Mouse (Mus musculus): ENCODE results near the gene Parvb. TPM values are rescaled to one million over a fixed set of nuclear protein-coding genes. Genes with fewer than 3 reads are reported as not detected.
"Not testable (repeated sequence)": the region's sequence is repeated elsewhere in the genome, so short reads cannot be mapped to it uniquely, and the experiment has no call there.

The Parvb gene
- polyA plus RNA-seq, 1 experiment from 2014 or later = 5.4 TPM

DNA sequence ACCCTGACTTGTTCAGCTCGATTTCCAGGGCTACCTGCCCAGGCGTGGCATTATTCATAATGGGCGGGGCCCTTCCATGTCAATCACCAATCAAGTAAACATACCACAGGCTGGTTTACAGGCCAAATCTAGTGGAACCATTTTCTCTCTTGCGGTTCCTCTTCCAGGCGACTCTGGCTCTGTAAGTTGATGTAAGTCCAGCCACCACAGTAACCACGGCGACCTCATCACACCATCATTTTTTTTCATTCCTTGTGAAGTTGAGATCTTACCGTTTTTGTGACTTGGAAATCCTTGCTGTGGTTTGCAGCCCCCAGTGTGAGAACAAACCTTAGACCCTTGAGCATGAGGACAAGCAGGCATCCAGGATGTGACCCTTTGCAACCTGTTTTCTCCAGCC, 48.5 kb downstream of the Parvb start:
- WGBS = 71% methylated on average over 8 of the region's 8 CpGs
- DNase-seq = no peak
- no peaks in the 10 kb centered on the region for H3K27me3 ChIP-seq (ENCODE audit: insufficient read depth, low read length)
- H3K4me1 ChIP-seq (ENCODE audit: insufficient read depth) = no peaks in the 10 kb centered on the region
- H3K9ac ChIP-seq = no peak overlapping the region
- no peaks in the 10 kb centered on the region for H3K36me3 ChIP-seq (ENCODE audit: insufficient read depth)
- no peak for ATAC-seq (ENCODE audit: insufficient read depth)
- no peaks in the 10 kb centered on the region for H3K9me3 ChIP-seq (ENCODE audit: low read depth, low read length)
- H3K4me3 ChIP-seq (ENCODE audit: low read depth, low read length) = no peak overlapping the region
- no peak overlapping the region for H3K4me2 ChIP-seq
- TF ChIP-seq CTCF (IDR thresholded peaks at IDR 0.05; ENCODE audit: low read depth) = no peak
- no peak overlapping the region for H3K27ac ChIP-seq (ENCODE audit: low read depth)

DNA sequence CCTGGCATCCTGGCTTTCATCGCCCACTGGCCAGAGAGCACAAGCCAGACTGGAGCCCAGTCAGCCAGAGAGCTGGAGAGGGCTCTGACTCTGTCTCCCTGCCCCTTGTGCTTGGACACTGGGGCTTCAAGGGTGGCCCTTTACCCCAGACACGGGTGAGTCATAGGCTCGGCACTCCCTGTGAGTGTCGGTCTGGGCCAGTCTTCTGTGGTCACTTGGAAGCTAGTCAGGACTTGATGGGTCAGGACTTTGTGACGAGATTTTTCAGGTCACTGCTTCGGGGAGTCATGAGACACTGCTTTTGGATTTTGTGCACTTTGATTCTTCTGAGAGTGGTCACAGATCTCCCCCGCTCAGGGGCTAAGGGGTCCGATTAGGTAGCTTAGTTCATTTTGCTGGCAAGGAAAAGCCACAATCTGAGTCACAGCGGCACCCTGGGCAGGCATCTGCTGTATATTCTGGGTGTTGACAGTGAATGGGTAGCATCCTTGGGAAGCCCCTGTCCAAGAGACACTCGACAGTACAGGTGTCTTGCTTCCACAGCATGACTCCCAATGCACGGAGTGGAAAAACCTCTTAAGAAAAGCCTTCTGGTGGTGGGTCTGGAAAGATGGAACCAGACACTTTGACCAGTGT, 49.0 kb downstream of the Parvb start:
- no peak overlapping the region for H3K4me3 ChIP-seq (ENCODE audit: low read depth, low read length)
- H3K9me3 ChIP-seq (ENCODE audit: low read depth, low read length) = no peaks in the 10 kb centered on the region
- 81% methylated on average over 11 of the region's 11 CpGs for WGBS
- H3K27me3 ChIP-seq (ENCODE audit: insufficient read depth, low read length) = no peaks in the 10 kb centered on the region
- H3K36me3 ChIP-seq (ENCODE audit: insufficient read depth) = no peaks in the 10 kb centered on the region
- H3K9ac ChIP-seq = no peak overlapping the region
- TF ChIP-seq CTCF (IDR thresholded peaks at IDR 0.05; ENCODE audit: low read depth) = no peak
- no peak overlapping the region for H3K4me2 ChIP-seq
- no peaks in the 10 kb centered on the region for H3K4me1 ChIP-seq (ENCODE audit: insufficient read depth)
- ATAC-seq (ENCODE audit: insufficient read depth) = no peak
- no peak for DNase-seq
- no peak overlapping the region for H3K27ac ChIP-seq (ENCODE audit: low read depth)

DNA sequence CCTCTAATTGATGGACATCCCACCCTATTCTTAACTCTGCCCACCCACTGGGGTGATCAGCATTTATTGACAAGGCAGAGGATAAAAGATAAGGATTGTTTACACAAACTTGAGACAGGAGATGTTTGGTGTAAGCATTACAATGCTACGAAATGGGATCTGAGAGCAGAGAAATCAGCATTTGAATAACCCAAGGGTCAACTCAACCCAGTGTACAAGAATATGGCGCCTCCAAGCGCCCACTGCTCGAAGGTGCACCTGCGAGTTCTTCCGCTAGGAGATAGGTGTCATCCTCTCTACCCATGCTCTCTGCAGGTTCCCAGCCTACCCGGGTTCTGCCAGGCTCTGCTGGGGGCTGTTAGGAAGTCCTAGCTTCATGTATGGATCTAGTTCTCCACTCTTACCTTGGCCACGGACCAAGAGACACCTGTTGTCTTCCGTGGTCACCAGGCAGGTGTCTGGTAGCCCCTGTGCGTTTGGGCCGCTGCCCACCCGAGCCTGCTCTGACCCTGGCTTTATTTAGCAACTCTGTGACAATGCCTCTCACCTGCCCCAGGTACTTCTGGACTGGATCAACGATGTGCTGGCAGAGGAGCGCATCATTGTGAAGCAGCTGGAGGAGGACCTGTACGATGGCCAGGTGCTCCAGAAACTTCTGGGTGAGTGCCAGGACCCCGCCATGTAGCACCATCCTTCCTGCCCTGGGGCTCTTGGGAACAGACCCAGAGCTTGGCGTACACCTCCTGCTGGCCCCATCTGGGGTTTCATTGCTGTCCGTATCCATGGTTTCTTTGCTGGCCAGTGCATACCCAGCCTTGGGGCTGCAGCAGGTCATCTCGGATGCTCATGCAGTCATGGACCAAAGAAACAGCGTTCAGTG, 50.6 kb downstream of the Parvb start:
- no peak overlapping the region for H3K9ac ChIP-seq
- no peak overlapping the region for H3K4me3 ChIP-seq (ENCODE audit: low read depth, low read length)
- no peak for DNase-seq
- H3K36me3 ChIP-seq (ENCODE audit: insufficient read depth) = no peaks in the 10 kb centered on the region
- no peaks in the 10 kb centered on the region for H3K9me3 ChIP-seq (ENCODE audit: low read depth, low read length)
- WGBS = 67% methylated on average over 20 of the region's 20 CpGs
- no peak for ATAC-seq (ENCODE audit: insufficient read depth)
- H3K4me2 ChIP-seq = no peak overlapping the region
- no peaks in the 10 kb centered on the region for H3K4me1 ChIP-seq (ENCODE audit: insufficient read depth)
- no peak overlapping the region for H3K27ac ChIP-seq (ENCODE audit: low read depth)
- no peak for TF ChIP-seq CTCF (IDR thresholded peaks at IDR 0.05; ENCODE audit: low read depth)
- H3K27me3 ChIP-seq (ENCODE audit: insufficient read depth, low read length) = no peaks in the 10 kb centered on the region

DNA sequence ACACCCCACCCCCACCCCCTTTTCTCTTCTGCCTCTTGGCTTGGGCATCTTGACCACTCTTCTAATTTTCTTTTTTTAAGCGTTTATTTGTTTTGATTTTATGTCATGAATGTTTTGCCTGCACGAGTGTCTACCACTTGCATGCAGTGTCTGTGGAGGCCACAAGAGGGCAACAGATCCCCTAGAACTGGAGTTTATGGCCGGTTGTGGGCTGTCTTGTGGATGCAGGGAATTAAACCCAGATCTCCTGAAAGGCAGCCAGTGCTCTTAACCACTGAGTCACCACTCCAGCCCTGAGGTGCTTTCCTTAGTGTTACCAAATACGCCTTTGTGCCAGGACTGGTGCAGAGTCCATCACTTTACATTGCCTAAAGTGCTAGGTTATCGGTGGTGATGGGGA, 52.2 kb downstream of the Parvb start:
- DNase-seq = peak; percentile 59
- peak; percentile 79 for TF ChIP-seq CTCF (IDR thresholded peaks at IDR 0.05; ENCODE audit: low read depth)
- Histone ChIP-seq H3K36me3 (ENCODE audit: insufficient read depth) (no peaks in the 10 kb centered on the region), H3K4me2 (no peak overlapping the region), H3K4me3 (ENCODE audit: low read depth, low read length) (no peak overlapping the region), H3K9me3 (ENCODE audit: low read depth, low read length) (no peaks in the 10 kb centered on the region), H3K4me1 (ENCODE audit: insufficient read depth) (no peaks in the 10 kb centered on the region), H3K27ac (ENCODE audit: low read depth) (no peak overlapping the region), H3K27me3 (ENCODE audit: insufficient read depth, low read length) (no peaks in the 10 kb centered on the region), H3K9ac (no peak overlapping the region)
- 63% methylated on average over 5 of the region's 5 CpGs for WGBS
- no peak for ATAC-seq (ENCODE audit: insufficient read depth)

DNA sequence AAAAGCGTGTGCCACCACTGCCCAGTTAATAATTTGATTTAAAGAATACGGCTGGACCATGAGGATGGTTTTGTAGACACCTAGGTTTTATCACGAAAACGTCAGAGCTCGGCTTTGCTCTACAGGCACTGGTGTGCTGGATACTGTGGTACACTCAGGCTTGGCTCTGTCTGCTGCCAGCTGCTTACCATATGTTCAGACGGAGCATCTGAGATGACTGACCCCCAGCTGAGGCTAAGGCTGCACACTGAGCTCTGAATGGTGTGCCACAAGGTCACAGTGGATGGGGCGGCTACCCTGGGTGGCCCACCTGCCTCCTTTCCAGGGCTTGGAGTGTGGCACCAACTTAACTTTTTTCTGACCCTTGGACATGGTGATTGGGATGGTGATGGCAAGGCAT, 53.6 kb downstream of the Parvb start:
- no peaks in the 10 kb centered on the region for H3K36me3 ChIP-seq (ENCODE audit: insufficient read depth)

DNA sequence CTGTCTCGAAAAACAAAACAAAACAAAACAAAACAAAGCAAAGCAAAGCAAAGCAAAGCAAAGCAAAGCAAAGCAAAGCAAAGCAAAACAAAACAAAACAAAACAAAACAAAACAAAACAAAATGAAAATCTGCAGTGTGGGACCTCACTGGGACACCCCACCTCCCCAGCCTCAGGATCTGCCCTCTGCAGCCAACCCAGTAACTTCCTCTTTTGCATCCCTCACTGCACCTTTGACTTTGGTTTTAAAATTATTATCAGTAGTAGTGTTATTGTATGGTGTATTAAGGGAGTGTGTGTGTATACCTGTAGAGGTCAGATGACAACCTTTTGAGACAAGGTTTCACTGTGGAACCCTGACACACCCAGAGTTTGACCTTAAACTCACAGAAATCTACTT, 57.1 kb downstream of the Parvb start:
- 93% methylated on average over 1 of the region's 1 CpGs for WGBS
- not testable (repeated sequence) for H3K36me3 ChIP-seq (ENCODE audit: insufficient read depth)

More for the DNA sequence above, 53.6 kb downstream of the Parvb start:
- no peaks in the 10 kb centered on the region for H3K27me3 ChIP-seq (ENCODE audit: insufficient read depth, low read length)
- no peak overlapping the region for H3K4me2 ChIP-seq
- DNase-seq (no peak), ATAC-seq (ENCODE audit: insufficient read depth) (no peak)
- no peak overlapping the region for H3K27ac ChIP-seq (ENCODE audit: low read depth)
- no peaks in the 10 kb centered on the region for H3K4me1 ChIP-seq (ENCODE audit: insufficient read depth)
- WGBS = 79% methylated on average over 7 of the region's 7 CpGs
- H3K4me3 ChIP-seq (ENCODE audit: low read depth, low read length) = no peak overlapping the region
- H3K9ac ChIP-seq = no peak overlapping the region
- TF ChIP-seq CTCF (IDR thresholded peaks at IDR 0.05; ENCODE audit: low read depth) = no peak
- H3K9me3 ChIP-seq (ENCODE audit: low read depth, low read length) = no peaks in the 10 kb centered on the region

DNA sequence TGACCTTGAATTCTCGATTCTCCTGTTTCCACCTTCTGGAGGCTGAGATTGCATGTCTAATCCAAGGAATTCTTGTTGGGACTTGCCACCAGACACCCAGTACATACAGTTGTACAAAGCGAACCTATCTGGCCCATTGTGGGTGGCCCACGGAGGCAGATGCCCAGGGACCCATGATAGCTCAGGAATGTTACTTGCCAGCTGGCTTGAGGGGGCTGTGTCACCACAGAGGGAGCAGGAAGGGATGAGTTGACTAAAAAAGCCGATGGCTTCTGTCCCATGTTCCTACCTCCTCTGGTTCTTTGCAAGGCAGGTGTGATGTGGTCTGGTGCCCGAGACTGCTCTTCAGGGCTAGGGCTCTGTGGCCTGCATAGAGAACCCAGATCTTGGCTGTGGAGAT, 59.3 kb downstream of the Parvb start:
- Histone ChIP-seq H3K9ac (no peak overlapping the region), H3K36me3 (ENCODE audit: insufficient read depth) (no peaks in the 10 kb centered on the region), H3K4me3 (ENCODE audit: low read depth, low read length) (no peak overlapping the region), H3K4me2 (no peak overlapping the region), H3K27me3 (ENCODE audit: insufficient read depth, low read length) (no peaks in the 10 kb centered on the region), H3K4me1 (ENCODE audit: insufficient read depth) (no peaks in the 10 kb centered on the region), H3K9me3 (ENCODE audit: low read depth, low read length) (no peaks in the 10 kb centered on the region), H3K27ac (ENCODE audit: low read depth) (no peak overlapping the region)
- DNase-seq = no peak
- no peak for ATAC-seq (ENCODE audit: insufficient read depth)
- 83% methylated on average over 5 of the region's 5 CpGs for WGBS
- TF ChIP-seq CTCF (IDR thresholded peaks at IDR 0.05; ENCODE audit: low read depth) = no peak

More for the DNA sequence above, 57.1 kb downstream of the Parvb start:
- not testable (repeated sequence) for H3K4me3 ChIP-seq (ENCODE audit: low read depth, low read length); H3K27ac ChIP-seq (ENCODE audit: low read depth); ATAC-seq (ENCODE audit: insufficient read depth); H3K4me1 ChIP-seq (ENCODE audit: insufficient read depth); H3K9me3 ChIP-seq (ENCODE audit: low read depth, low read length); H3K9ac ChIP-seq; H3K4me2 ChIP-seq; DNase-seq; H3K27me3 ChIP-seq (ENCODE audit: insufficient read depth, low read length)
